Mouse (Mus musculus) stomach, postnatal 0 days (tissue): ENCODE results near the gene Aqp9.

Source experiments
- CTCF ChIP-seq: IDR thresholded peaks from 2 replicates; pipeline ENCODE4 v1.5.1; 2016; ENCODE audit warnings: antibody characterized with exemption, low read depth, mild to moderate bottlenecking, moderate library complexity
- EP300 ChIP-seq: optimal IDR thresholded peaks from 2 replicates; pipeline ENCODE3; 2016; ENCODE audit warnings: antibody characterized with exemption

DNA sequence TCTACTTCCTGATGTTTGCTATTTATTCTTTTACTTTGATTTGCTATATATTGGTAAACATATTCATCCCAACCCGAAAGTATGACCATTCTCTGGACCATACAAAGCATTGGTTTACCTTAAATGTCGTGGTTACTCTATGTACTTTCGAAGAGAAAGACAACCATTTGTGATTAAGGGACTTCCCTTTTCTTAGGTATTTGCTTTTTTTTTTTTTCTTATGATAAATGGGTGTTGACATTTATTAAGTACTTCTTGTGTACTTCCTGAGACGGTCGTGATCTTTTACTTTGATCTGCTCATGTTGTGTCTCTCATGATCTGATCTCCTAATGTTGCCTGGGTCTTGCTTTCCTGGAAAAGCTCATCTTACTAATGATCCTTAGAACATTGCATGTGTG, 30.3 kb upstream of the Aqp9 start:
- no peak for TF ChIP-seq CTCF
- no peak for TF ChIP-seq EP300
